Mouse (Mus musculus): ENCODE data around the gene Chst3.
"Not testable (repeated sequence)": the region's sequence is repeated elsewhere in the genome, so short reads cannot be mapped to it uniquely, and the experiment has no call there.

Gene Chst3

GRCm38 (mm10) chr10:60199378-60199777, 19.7 kb downstream of the Chst3 start:
- DNase-seq (ENCODE audit: low read depth, low spot score), result no peak

DNA sequence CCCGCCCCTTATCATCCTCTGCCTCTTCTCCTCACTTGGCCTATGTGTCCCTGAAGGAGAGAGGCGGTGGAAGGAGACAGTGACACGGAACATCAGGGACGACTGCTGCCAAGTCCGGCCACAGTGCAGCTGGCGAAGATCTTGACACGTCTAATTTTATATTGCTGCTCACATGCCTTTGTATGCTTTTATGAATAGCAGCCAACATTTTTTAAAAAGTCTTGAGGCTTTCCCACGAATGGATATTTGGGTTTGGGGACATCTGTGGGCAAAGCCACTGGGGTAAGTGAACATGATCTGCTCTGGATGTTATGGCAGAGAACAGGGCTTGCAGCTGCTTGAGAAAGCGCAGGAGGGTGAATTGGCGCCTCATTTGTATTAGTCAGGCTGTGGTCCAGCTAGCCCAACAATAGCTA, 21.6 kb downstream of the Chst3 start:
- DNase-seq (ENCODE audit: low read depth, low spot score), result no peak

GRCm38 (mm10) chr10:60196971-60197370, 22.1 kb downstream of the Chst3 start:
- no peak for DNase-seq (ENCODE audit: low read depth, low spot score)

DNA sequence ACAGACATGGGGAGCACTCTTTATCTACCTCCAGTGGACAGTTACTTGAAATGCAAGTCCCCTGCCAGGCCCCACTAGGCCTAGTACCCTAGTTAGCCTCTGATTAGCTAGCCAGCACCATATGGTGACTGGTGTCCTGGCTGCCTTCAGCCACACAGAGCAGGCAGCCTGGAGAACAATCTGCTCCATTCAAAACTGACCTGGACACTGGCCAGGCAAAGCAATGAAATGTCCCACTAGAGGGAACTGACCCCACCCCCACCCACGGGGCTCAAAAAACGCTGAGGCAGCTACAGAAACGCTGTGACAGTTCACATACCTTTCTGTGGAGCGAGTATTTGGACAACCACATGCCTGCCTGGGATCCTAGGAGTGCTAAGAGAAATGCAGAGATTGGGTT, 24.0 kb downstream of the Chst3 start:
- DNase-seq (ENCODE audit: low read depth, low spot score), result peak; percentile 57

GRCm38 (mm10) chr10:60193532-60194423, 25.3 kb downstream of the Chst3 start:
- peak; percentile 60 for DNase-seq (ENCODE audit: low read depth, low spot score)

DNA sequence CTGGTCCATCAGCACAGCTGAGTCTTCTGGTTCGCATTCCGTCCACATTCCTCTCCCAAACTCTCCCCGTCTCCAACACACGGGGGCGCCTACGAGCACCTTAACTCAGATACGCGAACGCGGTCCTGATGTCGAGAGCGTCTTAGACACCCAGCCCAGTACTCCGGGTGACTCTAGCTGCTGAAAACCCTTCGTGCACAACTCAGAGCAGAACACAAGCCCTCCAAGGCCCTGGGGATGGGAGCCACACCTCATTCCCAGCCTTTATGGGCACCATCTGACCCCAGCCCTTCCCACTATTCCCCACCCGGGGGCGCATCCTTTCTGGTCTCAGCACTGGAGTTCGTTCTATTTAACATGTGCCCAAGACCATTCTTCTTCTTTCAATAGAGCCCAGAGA, 27.3 kb downstream of the Chst3 start:
- peak; percentile 88 for DNase-seq (ENCODE audit: low read depth, low spot score)

GRCm38 (mm10) chr10:60189534-60190186, 29.4 kb downstream of the Chst3 start:
- no peak for DNase-seq (ENCODE audit: low read depth, low spot score)

DNA sequence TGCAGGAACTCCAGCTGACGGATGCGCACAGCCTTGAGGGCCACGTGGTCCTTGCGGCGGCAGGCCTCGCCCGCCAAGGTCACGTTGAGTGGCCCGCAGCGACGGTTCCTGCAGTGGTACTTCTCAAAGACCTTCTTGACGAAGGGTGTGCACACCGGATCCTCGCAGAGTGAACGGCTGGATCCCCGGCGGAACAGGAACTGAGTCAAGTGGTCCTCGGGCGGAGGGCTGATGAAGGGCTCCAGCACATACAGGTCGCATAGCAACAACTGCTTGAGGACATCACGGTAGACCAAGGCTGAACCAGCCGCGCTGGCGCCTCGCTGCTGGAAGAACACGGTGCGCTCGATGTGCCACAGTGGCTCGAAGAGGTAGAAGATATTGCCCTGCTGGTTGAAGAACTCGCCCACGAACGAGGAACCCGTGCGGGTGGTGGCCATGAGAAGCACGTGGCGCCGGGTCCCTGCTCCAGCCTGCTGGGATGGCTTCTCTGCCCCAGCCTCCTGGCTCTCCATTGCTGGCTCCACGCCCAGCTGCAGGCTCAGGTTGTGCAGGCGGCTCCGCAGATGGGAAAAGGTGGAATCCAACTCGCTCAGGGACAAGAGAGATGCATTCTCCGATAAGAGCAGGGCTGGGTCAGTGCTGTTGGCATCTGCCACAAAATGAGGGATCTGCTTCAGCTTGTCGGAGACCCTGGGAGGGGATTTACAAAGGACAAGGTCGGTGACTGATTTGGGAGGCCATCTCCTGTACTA, 32.7 kb downstream of the Chst3 start:
- DNase-seq (ENCODE audit: low read depth, low spot score), result no peak

DNA sequence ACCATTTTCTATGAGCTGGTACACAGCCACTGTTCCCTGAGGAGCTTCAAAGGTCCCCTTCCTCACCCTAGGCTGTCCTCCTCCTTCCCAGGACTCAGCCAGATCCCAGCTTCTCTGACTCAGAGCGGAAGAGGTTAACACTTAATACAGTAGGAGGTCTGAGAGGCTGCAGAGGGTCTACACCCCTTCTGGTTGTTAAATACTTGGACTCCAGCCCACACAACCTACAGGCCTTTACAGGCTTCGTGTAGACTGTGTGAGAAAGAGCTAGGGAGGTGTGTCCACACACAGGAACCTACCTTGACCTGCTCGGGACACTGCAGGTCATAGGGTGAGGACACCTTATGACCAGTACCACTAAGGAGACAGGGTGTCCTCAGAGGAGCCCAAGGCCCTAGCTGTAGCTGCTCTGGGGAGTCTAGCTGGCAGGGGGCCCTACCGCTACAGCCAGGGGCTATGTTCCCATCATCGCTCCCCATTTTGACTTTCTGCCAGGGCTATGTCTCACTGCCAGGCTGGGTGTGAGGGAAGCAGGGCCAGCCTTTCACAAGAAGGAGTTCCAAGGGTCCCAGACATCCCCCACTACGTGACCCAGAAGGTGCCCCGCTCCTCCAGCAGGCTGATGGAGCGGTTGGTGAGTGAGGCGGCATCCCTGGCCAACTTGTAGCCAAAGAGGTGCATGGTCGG, 33.9 kb downstream of the Chst3 start:
- no peak for DNase-seq (ENCODE audit: low read depth, low spot score)

DNA sequence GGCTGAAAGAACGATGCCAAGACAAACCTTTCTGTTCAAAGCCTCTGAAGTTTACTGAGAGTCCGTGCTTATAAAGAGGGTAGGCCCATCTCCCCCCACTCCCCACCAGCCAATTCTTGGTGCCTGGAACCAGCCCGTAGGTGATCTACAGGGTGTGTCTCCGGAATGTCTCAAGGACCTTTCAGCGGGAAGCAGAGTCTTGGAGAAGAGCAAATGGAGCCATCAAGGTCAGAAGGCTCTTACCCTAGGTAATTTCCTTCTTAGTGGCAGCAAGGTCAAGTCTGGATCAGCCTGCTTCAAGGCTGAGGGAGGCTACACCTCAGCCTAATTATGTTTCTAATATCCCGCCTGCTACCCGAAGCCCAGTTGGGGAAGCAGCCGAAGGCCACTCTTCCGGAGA, 43.8 kb downstream of the Chst3 start:
- not testable (repeated sequence) for DNase-seq (ENCODE audit: low read depth, low spot score)

- DNase-seq (ENCODE audit: low read depth, low spot score), result no peak
Measured at GRCm38 (mm10) chr10:60174506-60174905, 44.6 kb downstream of the Chst3 start.

- peak; percentile 10 for DNase-seq (ENCODE audit: low read depth, low spot score)
Measured at GRCm38 (mm10) chr10:60173035-60173434, 46.0 kb downstream of the Chst3 start.

- DNase-seq (ENCODE audit: low read depth, low spot score), result no peak
Measured at GRCm38 (mm10) chr10:60172306-60172705, 46.8 kb downstream of the Chst3 start.

DNA sequence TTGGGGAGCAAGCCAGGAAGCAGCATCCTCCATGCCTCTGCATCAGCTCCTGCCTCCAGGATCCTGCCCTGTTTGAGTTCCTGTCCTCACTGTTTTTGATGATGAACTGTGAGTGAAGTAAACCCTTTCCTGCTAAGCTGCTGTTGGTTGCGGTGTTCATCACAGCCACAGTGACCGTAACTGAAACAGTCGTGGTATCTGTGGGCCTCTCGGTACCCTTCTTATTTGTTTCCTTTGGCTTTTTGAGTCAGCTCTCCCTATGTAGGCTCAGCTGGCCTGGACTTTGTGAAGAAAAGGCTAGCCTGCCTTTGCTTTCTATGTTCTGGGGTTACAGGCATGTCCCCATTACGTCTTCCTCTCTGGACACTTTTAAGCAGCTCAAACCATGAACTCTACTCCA, 47.7 kb downstream of the Chst3 start:
- no peak for DNase-seq (ENCODE audit: low read depth, low spot score)

GRCm38 (mm10) chr10:60170326-60171089, 48.6 kb downstream of the Chst3 start:
- no peak for DNase-seq (ENCODE audit: low read depth, low spot score)

- DNase-seq (ENCODE audit: low read depth, low spot score), result no peak
Measured at GRCm38 (mm10) chr10:60168960-60169359, 50.1 kb downstream of the Chst3 start.

DNA sequence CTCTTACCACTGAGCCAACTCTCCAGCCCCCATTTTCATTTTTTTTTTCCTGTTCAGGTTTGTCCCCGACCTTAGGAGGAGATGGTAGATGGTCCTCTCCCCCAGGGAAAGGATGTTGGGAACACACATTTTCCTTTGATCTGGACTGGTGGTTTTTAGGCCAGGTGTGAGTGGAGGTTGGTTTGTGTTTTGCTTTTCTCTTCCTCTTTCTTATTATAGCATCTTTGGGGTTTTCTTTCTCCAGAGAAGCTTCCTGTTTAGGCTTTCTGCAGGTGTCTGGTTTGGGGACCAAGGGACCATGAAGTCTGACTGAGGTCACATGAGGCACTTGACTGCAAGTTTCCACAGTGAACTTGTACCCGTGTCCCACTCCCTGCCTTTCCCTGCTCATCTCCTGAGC, 50.8 kb downstream of the Chst3 start:
- DNase-seq (ENCODE audit: low read depth, low spot score), result no peak

GRCm38 (mm10) chr10:60166068-60166467, 53.0 kb downstream of the Chst3 start:
- no peak for DNase-seq (ENCODE audit: low read depth, low spot score)

GRCm38 (mm10) chr10:60164869-60165268, 54.2 kb downstream of the Chst3 start:
- DNase-seq (ENCODE audit: low read depth, low spot score), result no peak

DNA sequence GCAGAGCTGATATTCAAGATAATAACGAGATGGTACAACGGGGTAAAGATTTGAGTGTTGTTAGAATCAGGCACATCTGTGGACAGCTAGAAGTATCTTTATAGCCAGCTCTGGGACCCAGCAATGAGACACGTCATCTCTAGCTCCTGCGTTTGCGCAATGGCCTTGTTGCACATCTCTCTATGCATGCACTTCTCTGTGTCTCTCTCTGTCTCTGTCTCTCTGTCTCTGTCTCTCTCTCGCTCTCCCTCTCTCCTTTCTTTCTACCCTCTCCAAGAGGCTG, 56.1 kb downstream of the Chst3 start:
- no peak for DNase-seq (ENCODE audit: low read depth, low spot score)
